In genomic region chr7:125295226-125295625, GRCm38 (mm10) we compare ENCODE assay signal across 29 mouse cellular contexts.
DNase-seq lines count a peak whose midpoint lies in the region; ATAC-seq and TF ChIP-seq lines count a peak whose summit lies in the region.
"Had no signal": no experiment of that assay in that cellular context is flagged by ENCODE, and none has a peak within 500 bp of the region (broad histone marks: within the 10 kb centered on the region; RNA-seq: fewer than 3 reads in every experiment).

No protein-coding gene starts in this region.

- no peak for TF ChIP-seq CTCF in midbrain, postnatal 0 days (IDR thresholded peaks at IDR 0.05)

- peak; percentile 13 for DNase-seq in layer of hippocampus, adult 11-12 months (ENCODE audit: low spot score)
- no peak for DNase-seq in layer of hippocampus, postnatal 10 days (ENCODE audit: low spot score in 2 of 2)
- peak; percentile 30 for DNase-seq in layer of hippocampus, adult 9-11 months
- DNase-seq in layer of hippocampus, postnatal 25 days (ENCODE audit: extremely low spot score in 1 of 2, low spot score in 1 of 2): no peak
- DNase-seq in c-Kit-positive CD71-positive TER-119-positive erythroid progenitor cells, embryonic 14.5 days (ENCODE audit: low spot score): no peak
- no peak for DNase-seq in midbrain, postnatal 0 days (ENCODE audit: low spot score)
- DNase-seq: adrenal gland, adult 8-10 months; adrenal gland, postnatal 25 days; cerebellum, adult 11-12 months; cerebellum, adult 8-10 months; cerebellum, postnatal 10 days; cerebellum, postnatal 36 days; embryo, embryonic 11 days; gastrocnemius, postnatal 25 days; heart, adult 18-20 months; heart, postnatal 10 days; heart, postnatal 36 days had no signal

- H3K36me3 ChIP-seq in forebrain, embryonic 13.5 days (ENCODE audit: poor library complexity, severe bottlenecking): no peaks in the 10 kb centered on the region
- H3K36me3 ChIP-seq in forebrain, embryonic 12.5 days (replicated peaks): no peaks in the 10 kb centered on the region
- no peaks in the 10 kb centered on the region for H3K36me3 ChIP-seq in midbrain, postnatal 0 days (ENCODE audit: insufficient read depth, low read length)
- H3K36me3 ChIP-seq: embryonic facial prominence, embryonic 10.5 days; embryonic facial prominence, embryonic 13.5 days; heart, embryonic 12.5 days; heart, embryonic 15.5 days; hindbrain, embryonic 10.5 days; hindbrain, embryonic 13.5 days; intestine, embryonic 15.5 days had no signal

- no peak overlapping the region for H3K27ac ChIP-seq in forebrain, embryonic 13.5 days
- H3K27ac ChIP-seq in forebrain, embryonic 12.5 days: no peak overlapping the region
- H3K27ac ChIP-seq in midbrain, postnatal 0 days (ENCODE audit: low read depth, low read length): no peak overlapping the region
- H3K27ac ChIP-seq: embryonic facial prominence, embryonic 10.5 days; embryonic facial prominence, embryonic 13.5 days; heart, embryonic 15.5 days; hindbrain, embryonic 10.5 days; hindbrain, embryonic 13.5 days; intestine, embryonic 15.5 days had no signal

- H3K9me3 ChIP-seq in forebrain, embryonic 13.5 days (replicated peaks): no peaks in the 10 kb centered on the region
- no peaks in the 10 kb centered on the region for H3K9me3 ChIP-seq in forebrain, embryonic 12.5 days
- no peaks in the 10 kb centered on the region for H3K9me3 ChIP-seq in midbrain, postnatal 0 days (ENCODE audit: low read length)
- H3K9me3 ChIP-seq: embryonic facial prominence, embryonic 10.5 days; embryonic facial prominence, embryonic 13.5 days; heart, embryonic 12.5 days; heart, embryonic 15.5 days; hindbrain, embryonic 10.5 days; hindbrain, embryonic 13.5 days; intestine, embryonic 15.5 days had no signal

- H3K27me3 ChIP-seq in forebrain, embryonic 13.5 days: no peaks in the 10 kb centered on the region
- no peaks in the 10 kb centered on the region for H3K27me3 ChIP-seq in forebrain, embryonic 12.5 days
- no peaks in the 10 kb centered on the region for H3K27me3 ChIP-seq in midbrain, postnatal 0 days (ENCODE audit: insufficient read depth, low read length)
- H3K27me3 ChIP-seq: embryonic facial prominence, embryonic 13.5 days; heart, embryonic 12.5 days; heart, embryonic 15.5 days; hindbrain, embryonic 13.5 days; intestine, embryonic 15.5 days had no signal

- H3K4me3 ChIP-seq in forebrain, embryonic 13.5 days: no peak overlapping the region
- no peak overlapping the region for H3K4me3 ChIP-seq in forebrain, embryonic 12.5 days (replicated peaks)
- H3K4me3 ChIP-seq in midbrain, postnatal 0 days (ENCODE audit: low read depth, low read length): no peak overlapping the region
- H3K4me3 ChIP-seq: embryonic facial prominence, embryonic 10.5 days; embryonic facial prominence, embryonic 13.5 days; erythroblast, embryonic 14.5 days; heart, embryonic 12.5 days; heart, embryonic 15.5 days; hindbrain, embryonic 10.5 days; hindbrain, embryonic 13.5 days; intestine, embryonic 15.5 days had no signal

- peak; percentile 59; the same call in 1 of the 2 replicates for ATAC-seq in forebrain, embryonic 13.5 days
- ATAC-seq in forebrain, embryonic 12.5 days (ENCODE audit: low FRiP score): no peak
- no peak for ATAC-seq in midbrain, postnatal 0 days (ENCODE audit: low FRiP score)
- ATAC-seq: activated CD4-positive, CD25-positive, alpha-beta regulatory T cell, adult 4 months; hindbrain, embryonic 16.5 days; intestine, embryonic 15.5 days had no signal

- no peaks in the 10 kb centered on the region for H3K4me1 ChIP-seq in forebrain, embryonic 13.5 days
- no peaks in the 10 kb centered on the region for H3K4me1 ChIP-seq in forebrain, embryonic 12.5 days
- H3K4me1 ChIP-seq in midbrain, postnatal 0 days (ENCODE audit: insufficient read depth, low read length): no peaks in the 10 kb centered on the region
- H3K4me1 ChIP-seq: embryonic facial prominence, embryonic 10.5 days; heart, embryonic 12.5 days; heart, embryonic 15.5 days; hindbrain, embryonic 10.5 days; hindbrain, embryonic 13.5 days; intestine, embryonic 15.5 days had no signal

- H3K4me2 ChIP-seq in forebrain, embryonic 13.5 days: no peak overlapping the region
- no peak overlapping the region for H3K4me2 ChIP-seq in forebrain, embryonic 12.5 days
- no peak overlapping the region for H3K4me2 ChIP-seq in midbrain, postnatal 0 days (ENCODE audit: low read depth, low read length, poor library complexity, severe bottlenecking)
- H3K4me2 ChIP-seq: embryonic facial prominence, embryonic 13.5 days; heart, embryonic 12.5 days; heart, embryonic 15.5 days; hindbrain, embryonic 13.5 days; intestine, embryonic 15.5 days had no signal

- no peak overlapping the region for H3K9ac ChIP-seq in forebrain, embryonic 13.5 days
- H3K9ac ChIP-seq in forebrain, embryonic 12.5 days: no peak overlapping the region
- no peak overlapping the region for H3K9ac ChIP-seq in midbrain, postnatal 0 days (replicated peaks; ENCODE audit: low read length, poor library complexity, severe bottlenecking)
- H3K9ac ChIP-seq: embryonic facial prominence, embryonic 13.5 days; heart, embryonic 12.5 days; heart, embryonic 15.5 days; hindbrain, embryonic 13.5 days; intestine, embryonic 15.5 days had no signal

- 65% methylated on average over 2 of the region's 2 CpGs for WGBS in forebrain, embryonic 13.5 days
- 69% methylated on average over 2 of the region's 2 CpGs for WGBS in forebrain, embryonic 12.5 days
- WGBS in midbrain, postnatal 0 days: 65% methylated on average over 2 of the region's 2 CpGs

Comparison
In these comparisons a context has a peak if more than half of its experiments do, and no peak if none do; other contexts are left out.
1. DNase-seq: peak in layer of hippocampus, adult 11-12 months (single experiment) and layer of hippocampus, adult 9-11 months (single experiment); none in layer of hippocampus, postnatal 10 days (0 of 2), layer of hippocampus, postnatal 25 days (0 of 2), c-Kit-positive CD71-positive TER-119-positive erythroid progenitor cells, embryonic 14.5 days (single experiment) and midbrain, postnatal 0 days (single experiment).